Mouse (Mus musculus) MN1 (cell line): Measurements from ENCODE around the gene Zfp202.

Experiments
- DNase-seq: peaks from one replicate; pipeline ENCODE4 v3.0.0-alpha.2; 2016; ENCODE audit warnings: low spot score

Zfp202 gene

GRCm38 (mm10) chr9:40240311-40240710 is 48.2 kb downstream of the Zfp202 start:
- DNase-seq: no peak

- peak; percentile 61 for DNase-seq
Observed at GRCm38 (mm10) chr9:40241223-40241801, 49.2 kb downstream of the Zfp202 start.

GRCm38 (mm10) chr9:40241951-40242888 is 50.1 kb downstream of the Zfp202 start:
- DNase-seq: peak; percentile 66

- DNase-seq: no peak
Observed at GRCm38 (mm10) chr9:40245466-40245865, 53.4 kb downstream of the Zfp202 start.

- DNase-seq: no peak
Observed at GRCm38 (mm10) chr9:40245974-40246665, 54.0 kb downstream of the Zfp202 start.

- DNase-seq: no peak
Observed at GRCm38 (mm10) chr9:40246702-40247101, 54.6 kb downstream of the Zfp202 start.

- DNase-seq: no peak
Observed at GRCm38 (mm10) chr9:40249106-40249505, 57.0 kb downstream of the Zfp202 start.

- no peak for DNase-seq
Observed at GRCm38 (mm10) chr9:40252459-40252858, 60.3 kb downstream of the Zfp202 start.
